Mouse (Mus musculus) ES-CJ7 (cell line): ENCODE results near the gene Relb.

Experiments
- DNase-seq: peaks from one replicate; pipeline ENCODE4 v3.0.0; 2011; ENCODE audit warnings: low read depth, low spot score

The Relb gene

GRCm38 (mm10) chr7:19629361-19629734 is at the start of gene Relb:
TSS of gene Relb (minus strand) at chr7:19629438.
- peak; percentile 86 for DNase-seq

- DNase-seq, result no peak
These were observed 49.7 kb upstream of the Relb start for GRCm38 (mm10) chr7:19678901-19679300.

DNA sequence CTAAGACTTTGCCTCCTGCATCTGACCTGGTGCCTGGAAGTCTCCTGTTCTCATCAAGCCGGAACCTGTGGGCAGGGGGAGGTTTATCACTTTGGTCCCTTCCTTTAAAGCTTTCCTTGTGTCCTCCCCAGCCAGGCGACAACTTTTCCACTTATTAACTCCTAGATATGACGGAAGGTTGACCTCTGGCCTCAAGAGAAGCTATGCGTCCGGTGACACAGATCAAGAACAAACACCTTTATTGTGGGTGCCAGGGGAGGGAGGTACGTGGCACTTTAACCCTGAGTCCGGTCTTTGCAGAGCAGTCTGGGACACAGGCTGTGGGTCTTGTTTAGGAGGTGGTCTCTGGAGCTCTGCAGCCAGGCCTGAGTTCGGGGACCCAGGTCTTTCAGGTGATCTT is 48.6 kb upstream of the Relb start, which contains the start of gene Apoc2:
Gene Apoc2, minus strand, starts transcription at position 70 of the 400 bp plus-strand sequence.
- no peak for DNase-seq

DNA sequence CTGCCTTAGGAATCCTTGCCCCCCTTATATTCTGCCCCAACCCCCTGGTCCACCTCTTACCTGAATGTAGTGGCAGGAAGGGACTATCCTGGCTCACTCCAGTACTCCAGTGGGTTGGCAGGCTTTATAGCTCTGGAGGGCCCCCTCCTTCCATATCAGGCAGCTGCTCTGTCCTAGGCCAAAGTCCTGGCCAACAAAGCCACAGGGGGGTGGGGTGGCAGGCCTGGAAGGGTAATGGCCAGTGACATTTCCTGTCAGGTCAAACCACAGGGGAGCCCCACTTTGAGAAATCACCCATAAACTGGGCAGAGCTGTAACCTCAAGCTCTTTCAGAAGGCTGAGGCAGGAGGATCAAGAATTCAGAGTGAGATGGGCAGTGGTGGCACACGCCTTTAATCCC is 47.4 kb upstream of the Relb start:
- no peak for DNase-seq

- no peak for DNase-seq
These were observed 46.6 kb upstream of the Relb start for GRCm38 (mm10) chr7:19675824-19676223.

GRCm38 (mm10) chr7:19673083-19673699 is 44.0 kb upstream of the Relb start:
- no peak for DNase-seq

GRCm38 (mm10) chr7:19671511-19671910 is 42.3 kb upstream of the Relb start:
- DNase-seq, result no peak

GRCm38 (mm10) chr7:19668947-19669721 is 39.9 kb upstream of the Relb start:
- peak; percentile 96 for DNase-seq

- no peak for DNase-seq
These were observed 38.2 kb upstream of the Relb start for GRCm38 (mm10) chr7:19667434-19667833.

DNA sequence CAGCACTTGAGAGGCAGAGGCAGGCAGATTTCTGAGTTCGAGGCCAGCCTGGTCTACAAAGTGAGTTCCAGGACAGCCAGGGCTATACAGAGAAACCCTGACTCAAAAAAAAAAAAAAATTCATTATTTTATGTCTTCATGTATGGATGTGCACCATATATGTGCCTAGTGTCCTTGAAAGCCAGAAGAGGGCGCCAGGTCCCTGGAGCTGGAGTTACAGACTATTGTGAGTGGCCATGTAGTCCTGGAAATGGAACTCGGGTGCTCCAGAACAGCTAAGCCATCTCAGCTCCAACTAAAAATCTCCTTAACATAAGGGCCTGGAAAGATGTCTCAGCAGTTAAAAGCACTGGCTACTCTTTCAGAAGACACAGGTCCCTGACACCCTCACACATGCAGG is 37.5 kb upstream of the Relb start:
- DNase-seq, result peak; percentile 69

GRCm38 (mm10) chr7:19664955-19665841 is 36.0 kb upstream of the Relb start, which contains the start of gene Clptm1:
TSS of gene Clptm1 (minus strand) at chr7:19665033.
- DNase-seq, result peak; percentile 98

DNA sequence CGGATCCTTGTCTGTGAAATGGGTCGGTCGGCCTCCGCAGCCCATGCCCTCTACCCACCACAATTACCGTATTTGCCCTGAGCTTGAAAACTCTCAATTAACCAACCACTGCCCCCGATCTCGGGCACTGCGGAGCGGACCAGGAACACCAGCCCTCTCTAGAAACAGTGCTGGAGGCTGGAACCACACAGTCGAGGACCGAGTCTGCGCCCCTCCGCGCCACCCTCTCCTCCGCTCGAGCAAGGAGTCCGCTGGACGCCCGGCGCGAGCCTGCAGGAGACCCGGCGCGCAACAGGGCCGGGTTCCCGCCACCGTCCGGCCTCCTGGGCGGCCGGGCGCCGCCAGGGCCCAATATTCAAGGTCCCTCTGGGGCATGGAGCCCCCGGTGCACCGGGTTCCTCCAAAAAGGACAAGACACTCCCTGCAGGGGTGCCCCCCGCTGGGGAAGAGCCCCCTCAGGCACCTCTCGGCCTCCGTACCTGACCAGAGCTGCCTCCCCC is 35.3 kb upstream of the Relb start:
- DNase-seq, result no peak

DNA sequence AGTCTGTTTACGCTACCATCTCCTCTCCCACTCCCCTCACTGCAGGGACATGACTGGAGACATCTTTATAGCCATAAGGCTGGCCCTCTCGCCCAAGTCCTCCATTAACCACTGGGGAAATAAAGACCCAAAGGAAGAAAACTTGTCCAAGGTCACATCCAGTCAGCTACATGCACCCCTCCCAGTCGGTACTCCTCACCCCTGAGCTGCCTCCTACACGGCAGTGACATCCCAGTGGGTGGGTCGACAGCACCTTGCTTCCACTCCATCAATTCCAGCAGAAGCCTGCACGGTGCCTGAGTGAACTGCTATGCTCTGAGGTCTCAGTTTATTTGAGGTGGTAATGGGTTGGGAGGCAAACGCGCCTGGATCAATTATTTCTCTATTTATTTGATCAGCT is 34.7 kb upstream of the Relb start:
- peak; percentile 48 for DNase-seq

- no peak for DNase-seq
These were observed 23.4 kb upstream of the Relb start for GRCm38 (mm10) chr7:19652614-19653013.

- no peak for DNase-seq
These were observed 22.0 kb upstream of the Relb start for GRCm38 (mm10) chr7:19651063-19651786.

- no peak for DNase-seq
These were observed 12.0 kb upstream of the Relb start for GRCm38 (mm10) chr7:19641223-19641622.

- no peak for DNase-seq
These were observed 6.0 kb upstream of the Relb start for GRCm38 (mm10) chr7:19635074-19635827.

- DNase-seq, result no peak
These were observed 5.4 kb upstream of the Relb start for GRCm38 (mm10) chr7:19634591-19634990.

GRCm38 (mm10) chr7:19633855-19634254 is 4.6 kb upstream of the Relb start:
- DNase-seq, result no peak

DNA sequence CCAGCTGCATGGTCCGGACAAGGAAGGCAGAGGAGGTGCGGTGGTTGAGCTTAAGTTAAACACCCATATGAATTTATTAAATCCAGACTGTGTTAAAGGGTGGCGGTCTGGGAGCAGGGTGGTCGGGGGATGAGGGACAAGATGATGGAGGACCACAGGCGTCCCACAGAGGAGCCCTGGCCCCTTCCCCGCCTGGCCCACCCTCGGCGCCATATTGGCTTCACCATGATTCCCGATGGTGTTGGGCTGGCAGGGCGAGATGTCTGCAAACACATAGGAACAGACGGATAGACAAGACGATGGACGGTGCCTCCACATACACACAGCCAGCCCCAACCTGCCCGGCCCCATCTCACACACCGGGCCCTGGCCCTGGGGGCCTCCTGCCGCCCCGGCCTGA is 4.0 kb upstream of the Relb start:
- no peak for DNase-seq

DNA sequence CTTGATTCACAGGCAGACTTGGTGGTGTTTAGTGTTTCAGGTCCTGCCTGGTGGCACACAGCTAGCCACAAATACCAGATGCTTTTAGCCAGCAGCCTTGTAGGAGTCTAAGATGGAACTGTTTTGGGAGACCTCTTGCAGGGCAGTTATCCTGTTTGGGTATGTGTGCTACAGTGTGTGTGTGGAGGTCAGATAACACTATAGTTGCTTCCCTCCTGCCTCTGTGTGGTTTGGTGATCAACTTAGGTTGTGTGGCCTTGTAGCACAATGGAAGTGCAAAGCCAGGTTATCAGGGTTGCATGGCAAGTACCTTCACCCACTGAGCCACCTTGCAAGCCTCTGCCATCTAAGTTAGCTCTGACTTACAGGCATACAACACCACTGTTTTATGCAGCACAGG is 3.5 kb upstream of the Relb start:
- DNase-seq, result no peak
